Mouse (Mus musculus) lung, postnatal 0 days (tissue): ENCODE data around the gene A3galt2.
A peak's percentile ranks its signal among the peaks of the same experiment; 100 is the strongest.

Source experiments
- CTCF ChIP-seq: IDR thresholded peaks from 2 replicates; pipeline ENCODE4 v1.5.1; 2016; ENCODE audit warnings: antibody characterized with exemption, mild to moderate bottlenecking
- EP300 ChIP-seq: IDR thresholded peaks from 2 replicates; pipeline ENCODE4 v1.6.1; 2016; ENCODE audit warnings: antibody characterized with exemption, mild to moderate bottlenecking, control low read depth

DNA sequence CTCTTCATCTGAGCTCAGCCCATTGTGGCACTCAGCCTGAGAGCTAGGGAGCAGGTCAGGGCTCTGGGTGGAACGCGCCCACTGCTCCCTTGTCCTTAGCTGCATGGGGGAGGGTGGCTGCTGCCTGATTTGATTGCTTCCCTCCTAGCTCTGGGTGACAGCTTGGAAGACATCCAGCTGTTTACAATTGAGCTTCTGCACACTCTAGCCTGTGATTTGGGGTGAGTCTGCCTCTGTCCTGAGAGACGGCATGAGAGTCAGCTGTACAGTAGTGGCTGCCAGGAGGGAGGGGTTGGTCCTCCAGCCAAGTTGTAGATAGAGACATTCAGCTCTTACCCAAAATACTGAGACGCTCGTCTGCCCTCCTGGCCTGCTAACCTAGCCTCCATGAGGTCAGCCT, 20.9 kb upstream of the A3galt2 start:
- TF ChIP-seq CTCF = no peak; the same call in 1 of the 2 replicates
- peak; percentile 54 for TF ChIP-seq EP300
